Mouse (Mus musculus): ENCODE data around the gene Prkra. TPM values are rescaled to one million over a fixed set of nuclear protein-coding genes. Genes with fewer than 3 reads are reported as not detected.
"Not testable (repeated sequence)": the region's sequence is repeated elsewhere in the genome, so short reads cannot be mapped to it uniquely, and the experiment has no call there.

Gene Prkra
- total RNA-seq, 1 experiment from 2014 or later: 22.5 TPM

GRCm38 (mm10) chr2:76658551-76658950 is 10.7 kb upstream of the Prkra start:
- no peak for ATAC-seq (replicated peaks; ENCODE audit: low read depth, poor library complexity, severe bottlenecking)

DNA sequence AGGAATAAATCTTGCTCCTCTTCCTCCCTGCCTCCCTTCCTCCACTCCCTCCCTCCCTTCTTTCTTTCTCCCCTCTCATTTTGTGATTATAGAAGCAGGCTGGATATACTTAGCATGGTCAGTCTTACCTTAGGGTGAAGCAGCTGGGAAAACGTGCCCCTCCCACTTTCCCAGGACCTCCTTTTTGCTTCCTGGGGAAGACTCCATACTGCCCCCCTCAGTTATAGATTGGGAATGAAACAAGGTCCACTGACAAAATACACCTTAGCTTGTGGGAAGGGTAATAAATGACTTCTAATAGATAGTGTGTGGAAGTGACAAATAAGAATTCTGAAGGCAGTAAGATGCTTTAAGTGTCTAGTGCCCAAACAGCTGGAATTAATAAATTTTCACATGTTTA is 8.2 kb upstream of the Prkra start:
- ATAC-seq (replicated peaks; ENCODE audit: low read depth, poor library complexity, severe bottlenecking): peak; percentile 67

DNA sequence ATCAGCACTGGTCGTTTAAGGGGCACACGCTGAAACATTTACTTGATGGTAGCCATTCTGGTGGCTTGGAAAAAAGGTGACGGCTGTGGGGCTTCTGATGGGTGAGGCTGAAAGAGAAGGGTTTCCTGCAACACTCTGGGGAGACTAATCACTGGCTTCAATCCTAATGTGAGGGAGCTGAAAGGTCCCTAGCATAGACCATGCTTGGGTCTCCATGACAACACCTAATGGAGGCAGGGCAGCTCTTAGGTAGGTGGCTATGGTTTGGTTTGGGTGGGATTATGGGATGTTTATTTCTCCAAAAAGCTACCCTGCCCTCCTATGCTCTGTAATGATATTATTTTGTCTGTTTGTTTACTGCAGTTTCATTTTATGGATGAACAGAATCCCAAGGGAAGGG is 7.6 kb upstream of the Prkra start:
- ATAC-seq (replicated peaks; ENCODE audit: low read depth, poor library complexity, severe bottlenecking): no peak

- ATAC-seq (replicated peaks; ENCODE audit: low read depth, poor library complexity, severe bottlenecking): no peak
Observed at GRCm38 (mm10) chr2:76654646-76655045, 6.8 kb upstream of the Prkra start.

DNA sequence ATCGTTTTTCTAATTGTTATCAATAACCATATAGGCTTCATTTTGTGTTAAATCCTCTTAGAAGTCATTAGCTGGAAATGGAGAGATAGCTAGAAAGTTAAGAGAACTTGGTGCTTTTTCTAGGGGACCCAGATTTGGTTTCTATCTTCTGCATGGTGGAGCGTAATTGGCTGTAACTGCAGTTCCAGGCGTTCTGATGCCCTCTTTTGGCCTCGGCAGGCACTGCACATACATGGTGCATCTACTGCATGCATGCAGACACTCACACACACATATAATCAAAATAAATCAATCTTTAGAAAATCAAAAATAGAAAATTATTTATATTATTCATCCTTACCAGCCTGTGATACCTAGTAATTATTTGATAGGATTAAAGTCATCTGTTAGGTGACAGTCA is 5.3 kb upstream of the Prkra start:
- no peak for ATAC-seq (replicated peaks; ENCODE audit: low read depth, poor library complexity, severe bottlenecking)

GRCm38 (mm10) chr2:76648666-76649141 is 889 bp upstream of the Prkra start:
- ATAC-seq (replicated peaks; ENCODE audit: low read depth, poor library complexity, severe bottlenecking): peak; percentile 21; the same call in 1 of the 2 replicates

- peak; percentile 0; the same call in 1 of the 2 replicates for ATAC-seq (replicated peaks; ENCODE audit: low read depth, poor library complexity, severe bottlenecking)
Observed at GRCm38 (mm10) chr2:76647441-76647869, 360 bp downstream of the Prkra start.

DNA sequence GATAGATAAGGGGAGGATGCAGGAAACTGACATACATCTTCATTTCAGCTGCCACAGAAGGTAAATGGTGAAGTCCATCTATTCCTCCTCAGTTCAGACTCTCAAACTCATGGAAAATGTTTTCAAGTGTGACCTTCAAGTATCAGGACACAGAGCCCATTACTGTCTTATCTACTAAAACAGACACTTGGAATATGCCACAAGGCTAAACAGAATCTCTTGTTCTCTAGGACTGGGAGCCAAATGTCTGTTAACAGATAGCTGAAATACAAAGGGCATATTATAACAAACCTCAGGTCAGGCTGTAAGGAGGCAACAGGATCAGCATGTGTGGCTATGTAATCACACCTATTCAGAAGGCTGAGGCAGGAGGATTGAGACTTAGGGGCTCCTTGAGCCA is 4.0 kb downstream of the Prkra start:
- ATAC-seq (replicated peaks; ENCODE audit: low read depth, poor library complexity, severe bottlenecking): no peak

- no peak for ATAC-seq (replicated peaks; ENCODE audit: low read depth, poor library complexity, severe bottlenecking)
Observed at GRCm38 (mm10) chr2:76639637-76640036, 8.2 kb downstream of the Prkra start.

- no peak for ATAC-seq (replicated peaks; ENCODE audit: low read depth, poor library complexity, severe bottlenecking)
Observed at GRCm38 (mm10) chr2:76631600-76631999, 16.2 kb downstream of the Prkra start.

DNA sequence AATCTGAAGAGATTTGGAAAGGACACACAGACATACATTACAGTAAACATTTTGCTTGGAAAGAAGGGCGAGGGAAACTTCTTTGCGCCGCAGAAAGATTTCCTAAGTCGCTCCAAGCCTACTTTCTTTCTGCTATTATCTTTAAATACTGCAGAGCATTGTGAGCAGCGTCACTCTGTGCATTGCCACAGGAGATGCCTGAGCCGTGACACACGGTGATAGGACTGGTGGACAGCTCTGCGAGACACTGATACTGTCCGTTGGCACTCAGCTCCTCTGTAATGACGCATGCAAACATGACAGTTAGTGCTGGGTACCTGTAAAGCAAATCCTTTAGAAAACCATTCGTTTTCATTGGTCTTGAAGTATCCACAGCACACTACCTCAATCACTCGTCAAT is 17.5 kb downstream of the Prkra start:
- ATAC-seq (replicated peaks; ENCODE audit: low read depth, poor library complexity, severe bottlenecking): no peak

- ATAC-seq (replicated peaks; ENCODE audit: low read depth, poor library complexity, severe bottlenecking): not testable (repeated sequence)
Observed at GRCm38 (mm10) chr2:76622316-76622715, 25.5 kb downstream of the Prkra start.

DNA sequence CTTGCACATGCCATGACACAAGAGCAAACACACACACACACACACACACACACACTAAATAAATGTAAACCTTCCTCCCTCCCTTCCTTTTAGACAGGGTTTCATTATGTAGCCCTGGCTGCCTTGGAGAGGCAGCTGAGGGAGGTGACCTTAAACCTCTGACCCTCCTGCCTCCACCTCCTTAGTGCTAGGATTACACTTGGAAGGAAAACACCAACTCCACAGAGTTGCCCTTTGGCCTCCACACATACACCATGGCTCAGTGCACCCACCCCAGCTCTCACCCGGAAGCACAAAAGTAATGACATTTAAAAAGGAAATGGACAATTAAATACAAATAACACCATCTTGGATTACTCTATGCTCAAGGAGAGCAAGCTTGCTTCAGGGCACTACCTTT is 26.1 kb downstream of the Prkra start:
- no peak for ATAC-seq (replicated peaks; ENCODE audit: low read depth, poor library complexity, severe bottlenecking)

DNA sequence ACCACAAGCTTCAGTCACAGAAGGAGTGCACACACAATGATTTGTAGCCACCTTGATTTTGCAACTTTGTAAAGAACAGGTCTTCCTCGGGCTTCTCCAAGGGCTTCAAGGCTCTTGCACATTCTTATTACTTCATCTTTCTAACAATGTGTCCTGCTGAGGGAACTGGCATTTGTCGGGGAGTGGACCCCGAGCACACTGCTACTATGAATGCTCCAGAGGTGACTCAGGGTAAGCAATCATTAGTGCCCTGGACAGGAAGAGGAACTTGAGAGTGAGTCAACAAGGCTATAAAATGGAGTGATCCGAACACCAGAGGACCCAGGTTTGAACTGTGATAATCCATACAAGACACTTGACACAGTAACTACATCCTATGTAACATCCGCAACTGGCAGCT is 27.6 kb downstream of the Prkra start:
- no peak for ATAC-seq (replicated peaks; ENCODE audit: low read depth, poor library complexity, severe bottlenecking)

DNA sequence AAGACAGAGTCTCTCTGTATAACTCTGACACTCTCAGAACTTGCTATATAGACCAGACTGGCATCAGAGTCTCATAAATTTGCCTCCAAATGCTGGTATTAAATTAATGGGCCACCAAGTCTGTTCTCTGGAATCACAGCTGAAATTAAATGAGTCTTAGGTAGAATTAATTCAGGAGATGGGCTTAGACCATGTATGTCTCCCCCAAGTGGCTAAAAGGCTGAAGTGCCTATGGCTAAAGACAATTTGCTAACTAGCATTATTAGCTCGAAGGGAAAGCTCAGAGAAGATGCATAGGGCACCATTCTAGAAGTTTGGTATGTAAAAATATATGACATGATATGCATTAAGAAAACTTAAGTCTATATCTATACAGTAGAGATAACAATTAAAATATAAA is 29.7 kb downstream of the Prkra start:
- peak; percentile 63; the same call in 1 of the 2 replicates for ATAC-seq (replicated peaks; ENCODE audit: low read depth, poor library complexity, severe bottlenecking)

GRCm38 (mm10) chr2:76611996-76612395 is 35.8 kb downstream of the Prkra start:
- ATAC-seq (replicated peaks; ENCODE audit: low read depth, poor library complexity, severe bottlenecking): no peak

- peak; percentile 94 for ATAC-seq (replicated peaks; ENCODE audit: low read depth, poor library complexity, severe bottlenecking)
Observed at GRCm38 (mm10) chr2:76610326-76611104, 37.3 kb downstream of the Prkra start.

DNA sequence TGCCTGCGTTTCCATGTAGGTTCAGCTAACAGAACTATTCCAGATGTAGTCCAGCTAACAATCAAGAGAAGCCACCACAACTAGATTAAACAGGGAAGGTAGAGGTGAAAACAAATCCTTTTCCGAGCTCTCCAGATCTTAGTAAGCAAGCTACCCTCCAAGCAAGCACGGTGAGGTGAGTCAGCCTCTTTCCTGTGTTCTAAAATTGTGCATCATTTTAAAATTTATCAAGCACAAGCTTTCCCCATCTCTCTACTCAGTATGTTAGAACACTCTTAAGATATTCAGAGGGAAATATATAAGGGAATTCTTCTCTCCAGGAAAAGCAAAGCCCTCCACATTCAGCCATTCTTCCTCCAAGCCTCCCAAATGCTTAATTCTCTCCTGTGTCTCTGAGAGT is 41.1 kb downstream of the Prkra start:
- no peak for ATAC-seq (replicated peaks; ENCODE audit: low read depth, poor library complexity, severe bottlenecking)

- no peak for ATAC-seq (replicated peaks; ENCODE audit: low read depth, poor library complexity, severe bottlenecking)
Observed at GRCm38 (mm10) chr2:76602256-76602655, 45.6 kb downstream of the Prkra start.

DNA sequence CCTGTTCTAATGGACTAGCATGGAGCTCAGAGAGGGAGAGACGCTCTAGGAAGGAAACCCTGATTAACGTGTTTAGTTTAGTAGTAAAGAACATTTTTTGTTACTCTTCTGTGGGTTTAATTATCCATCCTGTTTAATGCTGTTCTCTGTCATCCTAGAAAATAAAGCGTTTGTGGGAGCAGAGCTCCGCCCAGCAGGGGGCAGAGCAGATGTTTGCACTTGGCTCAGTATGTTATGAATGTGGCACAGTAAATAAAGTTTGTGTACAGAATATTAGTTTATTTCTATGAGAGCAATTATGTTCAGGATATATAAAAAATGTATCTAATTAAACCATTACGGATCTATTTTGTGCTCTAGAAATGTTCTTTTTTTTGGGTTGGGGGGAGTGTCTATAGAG is 48.6 kb downstream of the Prkra start:
- ATAC-seq (replicated peaks; ENCODE audit: low read depth, poor library complexity, severe bottlenecking): peak; percentile 60; the same call in 1 of the 2 replicates

DNA sequence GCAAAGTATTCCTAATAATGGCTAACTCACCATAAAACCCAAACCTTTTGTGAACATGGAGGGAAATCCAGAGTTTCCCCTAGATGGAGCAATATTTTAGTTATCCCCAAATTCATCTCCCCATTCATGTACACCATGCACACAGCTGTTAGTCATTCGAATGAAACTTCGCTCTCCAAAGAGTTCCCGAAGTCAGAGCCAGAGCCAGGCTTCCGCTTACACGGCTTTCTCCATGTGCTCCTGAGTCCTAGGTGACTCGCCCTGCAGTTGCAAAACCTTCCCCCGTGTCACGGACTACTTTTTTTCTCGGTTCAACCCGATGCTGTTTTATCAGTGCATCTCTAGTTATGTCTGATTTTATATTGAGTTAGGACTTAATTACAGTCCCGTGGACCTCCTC is 50.3 kb downstream of the Prkra start:
- ATAC-seq (replicated peaks; ENCODE audit: low read depth, poor library complexity, severe bottlenecking): no peak

- no peak for ATAC-seq (replicated peaks; ENCODE audit: low read depth, poor library complexity, severe bottlenecking)
Observed at GRCm38 (mm10) chr2:76592401-76592924, 55.4 kb downstream of the Prkra start.
